Mouse (Mus musculus): ENCODE results near the gene Tbc1d22a.
"Not testable (repeated sequence)": the region's sequence is repeated elsewhere in the genome, so short reads cannot be mapped to it uniquely, and the experiment has no call there.

Tbc1d22a gene

DNA sequence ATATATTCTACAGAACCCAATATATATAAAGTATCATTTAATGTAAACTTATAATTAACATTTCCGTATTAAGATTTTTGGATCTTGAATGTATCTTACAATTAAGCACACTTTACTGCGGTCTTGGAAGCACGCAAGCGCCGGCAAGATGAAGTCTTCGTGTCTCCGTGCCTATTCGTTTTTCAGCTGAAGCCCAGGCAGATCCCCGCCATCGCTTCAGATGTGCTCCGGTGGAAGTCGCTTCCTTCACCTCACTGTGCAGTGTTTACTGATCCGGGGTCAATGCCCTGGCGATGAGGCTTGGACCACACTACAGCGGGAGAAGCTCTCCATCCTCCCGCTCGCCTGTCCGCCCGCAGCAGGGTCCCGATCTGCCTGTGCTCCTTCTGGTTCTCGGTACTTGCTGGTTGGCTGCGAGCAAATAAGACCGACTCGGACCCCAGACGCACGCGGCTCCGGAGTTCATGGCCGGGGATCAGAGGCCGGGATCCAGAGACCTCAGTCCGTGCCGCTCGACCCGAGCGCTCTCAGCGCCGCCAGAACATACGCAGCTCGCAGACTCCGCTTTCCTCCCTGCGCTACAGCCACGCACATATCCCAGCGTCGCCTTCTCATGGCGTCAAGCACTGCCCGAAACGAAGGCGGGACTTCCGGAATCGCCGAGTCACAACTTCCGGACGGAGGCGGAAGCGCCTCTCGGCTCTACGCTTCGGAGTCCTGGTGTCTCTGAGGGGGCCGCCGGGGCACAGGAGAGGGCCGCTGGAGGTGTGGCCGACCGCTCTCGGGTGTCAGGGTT, at the start of gene Tbc1d22a:
TSS of gene Tbc1d22a (plus strand) at position 707 of the 796 bp plus-strand sequence.
- DNase-seq (ENCODE audit: low spot score): peak; percentile 98

GRCm38 (mm10) chr15:86164718-86165345, 49.4 kb upstream of the Tbc1d22a start:
- no peak for DNase-seq (ENCODE audit: low spot score)

GRCm38 (mm10) chr15:86165811-86166590, 48.3 kb upstream of the Tbc1d22a start:
- no peak for DNase-seq (ENCODE audit: low spot score)

GRCm38 (mm10) chr15:86167032-86167655, 47.1 kb upstream of the Tbc1d22a start:
- no peak for DNase-seq (ENCODE audit: low spot score)

DNA sequence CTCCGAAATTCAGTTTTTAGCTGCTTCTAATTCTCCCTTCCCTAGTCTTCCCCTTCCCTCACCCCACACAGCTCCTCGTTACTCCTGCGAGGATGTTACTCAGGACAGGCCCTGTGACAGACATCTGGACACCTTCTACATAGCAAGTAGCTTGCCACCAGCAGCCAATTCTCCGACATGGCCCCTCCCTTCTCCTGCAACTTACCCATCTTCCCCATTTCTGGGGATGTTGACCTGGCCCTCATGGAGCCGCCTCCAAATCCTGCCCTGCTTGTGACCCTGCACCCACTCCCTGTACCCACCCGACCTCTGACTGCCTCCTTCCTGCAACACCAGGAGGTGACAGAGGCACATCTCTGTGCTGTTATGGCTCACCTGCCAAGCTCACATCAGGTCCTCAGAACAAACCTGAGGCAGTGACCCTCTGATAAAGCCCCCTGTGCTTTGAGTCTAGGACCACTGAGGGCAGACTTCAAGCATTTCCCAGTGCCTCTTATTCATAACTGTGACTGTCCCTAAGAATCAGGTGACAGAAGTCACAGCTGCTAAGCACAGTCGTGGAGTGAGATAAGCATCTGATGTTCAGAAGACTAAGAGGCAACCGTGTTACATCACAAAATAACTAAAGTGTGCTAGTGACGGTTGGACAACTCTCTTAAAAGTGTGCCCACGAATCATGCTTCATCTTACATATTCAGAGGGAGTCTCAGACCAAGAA, 46.3 kb upstream of the Tbc1d22a start:
- DNase-seq (ENCODE audit: low spot score): no peak

DNA sequence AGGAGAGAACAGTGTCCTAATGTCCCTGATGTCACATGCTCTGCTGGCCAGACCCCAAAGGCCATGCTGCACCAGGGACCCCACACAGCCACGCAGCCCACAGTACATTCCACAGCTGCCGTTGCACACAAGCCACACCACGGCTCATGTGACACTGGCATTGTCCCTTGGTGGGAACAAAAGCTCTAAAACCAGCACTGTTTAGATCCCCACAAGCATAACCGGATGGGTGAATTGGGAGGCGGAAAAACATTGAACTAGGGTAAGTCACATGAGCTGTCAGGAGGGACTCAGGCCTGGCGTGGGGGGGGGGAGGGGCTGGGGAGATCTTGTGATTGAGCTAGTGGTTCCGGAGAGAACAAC, 45.8 kb upstream of the Tbc1d22a start:
- DNase-seq (ENCODE audit: low spot score): no peak

GRCm38 (mm10) chr15:86168941-86169816, 45.1 kb upstream of the Tbc1d22a start:
- DNase-seq (ENCODE audit: low spot score): no peak

GRCm38 (mm10) chr15:86169817-86170110, 44.5 kb upstream of the Tbc1d22a start:
- no peak for DNase-seq (ENCODE audit: low spot score)

DNA sequence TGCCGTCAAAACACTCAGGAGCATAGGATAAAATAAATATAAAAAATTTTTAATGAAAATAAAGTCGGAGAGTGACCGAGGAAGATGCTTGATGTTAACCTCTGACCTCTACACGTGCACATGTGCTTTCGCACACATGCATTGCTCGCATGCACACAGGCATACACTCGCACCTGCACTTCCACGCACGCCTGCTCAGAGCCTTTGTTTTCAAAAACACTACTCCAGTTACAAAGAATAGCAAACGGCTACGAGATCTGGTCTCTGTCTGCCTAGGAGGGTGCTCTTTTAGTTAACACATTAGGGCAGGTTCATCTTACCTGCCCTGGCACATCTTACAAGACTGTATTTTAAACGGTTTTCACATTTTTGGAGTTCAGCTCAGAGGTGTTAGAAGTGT, 42.9 kb upstream of the Tbc1d22a start:
- no peak for DNase-seq (ENCODE audit: low spot score)

DNA sequence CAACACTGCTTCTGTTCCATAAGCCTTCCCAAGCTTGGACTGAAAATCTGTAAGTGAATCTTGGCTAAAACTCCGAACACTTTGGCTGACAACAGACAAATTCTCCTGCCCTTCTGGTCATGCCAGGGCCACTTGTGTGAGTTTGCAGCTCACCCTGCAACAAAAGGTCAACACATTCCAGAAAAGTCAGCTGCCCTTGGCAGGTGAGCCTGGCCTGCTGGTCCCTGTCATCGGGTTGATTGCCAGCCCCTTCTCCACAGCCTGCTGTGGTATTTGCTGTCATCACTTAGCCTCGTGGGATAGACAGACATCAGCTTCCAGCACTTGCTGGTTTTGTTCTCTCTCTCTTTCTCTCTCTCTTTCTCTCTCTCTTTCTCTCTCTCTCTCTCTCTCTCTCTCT, 42.1 kb upstream of the Tbc1d22a start:
- no peak for DNase-seq (ENCODE audit: low spot score)

GRCm38 (mm10) chr15:86172526-86172925, 41.7 kb upstream of the Tbc1d22a start:
- DNase-seq (ENCODE audit: low spot score): no peak

DNA sequence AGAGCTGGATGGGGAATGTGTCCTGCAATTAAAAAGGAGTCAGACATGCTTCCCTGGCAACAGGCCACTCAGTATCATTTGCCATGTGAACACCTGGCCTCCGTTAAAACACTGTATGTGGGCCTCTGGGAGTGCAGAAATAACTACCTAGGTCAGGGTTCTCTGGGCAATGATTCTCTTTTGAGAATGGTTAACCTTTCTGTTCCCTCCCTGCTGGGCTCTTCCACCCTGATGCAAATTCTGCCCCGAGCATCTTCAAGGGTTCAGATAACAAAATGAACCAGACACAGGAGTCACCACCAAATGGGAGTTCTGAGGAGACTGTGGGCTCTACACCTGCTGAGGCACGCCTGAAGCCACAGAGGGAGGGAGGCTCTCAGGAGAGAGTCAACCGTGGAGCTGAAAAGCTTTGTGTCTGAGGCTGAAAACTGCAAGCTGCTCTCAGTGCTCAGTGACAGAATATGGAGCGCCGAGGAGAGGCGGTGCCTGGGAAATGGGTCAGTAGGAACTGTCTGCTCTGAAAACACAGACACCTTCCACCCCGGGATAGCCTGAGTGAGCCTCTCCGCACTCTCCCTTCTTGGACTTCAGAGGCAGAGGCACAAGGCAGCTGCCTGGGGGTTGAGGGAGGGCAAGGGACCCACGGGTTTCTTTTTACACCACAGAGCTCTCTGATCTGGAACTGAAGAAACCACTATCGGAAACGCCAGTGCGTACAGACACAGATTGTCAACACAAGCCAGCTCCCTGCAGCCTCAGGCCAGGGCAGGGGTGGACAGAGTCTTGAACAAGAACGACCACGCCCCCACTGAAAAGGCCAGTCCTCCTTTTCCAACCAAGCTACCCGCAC, 40.9 kb upstream of the Tbc1d22a start:
- DNase-seq (ENCODE audit: low spot score): peak; percentile 50

DNA sequence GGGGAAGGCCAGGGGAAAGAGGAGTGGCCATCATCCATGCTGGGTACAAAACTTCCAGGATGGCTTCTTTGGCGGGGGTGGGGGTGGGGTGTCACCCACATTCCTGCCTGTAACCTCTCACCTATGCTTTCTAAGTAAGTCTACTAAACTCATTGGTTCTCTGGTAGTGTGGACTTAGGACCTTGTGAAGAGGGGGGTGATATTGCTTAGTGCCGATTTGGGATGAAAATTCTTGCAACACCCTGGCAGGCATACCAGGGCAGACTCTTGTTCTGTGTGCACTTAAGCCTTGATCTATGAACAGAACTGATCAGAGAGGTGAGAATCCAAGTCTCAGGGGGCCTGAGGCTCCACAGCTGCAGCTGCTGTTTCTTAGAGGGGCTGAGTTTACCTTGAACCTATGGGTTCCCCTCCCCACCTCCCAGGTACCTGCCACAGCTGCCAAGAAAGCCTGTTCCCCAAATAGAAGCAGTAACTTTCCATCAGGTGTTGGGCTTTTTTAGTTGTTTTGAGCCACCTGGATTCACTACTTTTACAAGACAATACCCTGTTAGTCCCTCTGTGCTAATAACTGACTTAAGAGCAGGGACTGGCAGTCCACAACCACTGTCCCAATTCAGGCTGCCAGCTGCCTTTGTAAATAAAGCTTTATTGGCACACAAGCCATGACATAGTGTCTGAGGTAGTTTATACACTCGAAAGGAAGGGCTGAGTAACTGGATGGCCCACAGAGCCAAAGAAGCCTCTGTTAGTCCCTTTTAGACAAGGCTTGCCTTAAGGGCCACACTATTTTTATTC, 38.8 kb upstream of the Tbc1d22a start:
- no peak for DNase-seq (ENCODE audit: low spot score)

GRCm38 (mm10) chr15:86176166-86176565, 38.1 kb upstream of the Tbc1d22a start:
- no peak for DNase-seq (ENCODE audit: low spot score)

DNA sequence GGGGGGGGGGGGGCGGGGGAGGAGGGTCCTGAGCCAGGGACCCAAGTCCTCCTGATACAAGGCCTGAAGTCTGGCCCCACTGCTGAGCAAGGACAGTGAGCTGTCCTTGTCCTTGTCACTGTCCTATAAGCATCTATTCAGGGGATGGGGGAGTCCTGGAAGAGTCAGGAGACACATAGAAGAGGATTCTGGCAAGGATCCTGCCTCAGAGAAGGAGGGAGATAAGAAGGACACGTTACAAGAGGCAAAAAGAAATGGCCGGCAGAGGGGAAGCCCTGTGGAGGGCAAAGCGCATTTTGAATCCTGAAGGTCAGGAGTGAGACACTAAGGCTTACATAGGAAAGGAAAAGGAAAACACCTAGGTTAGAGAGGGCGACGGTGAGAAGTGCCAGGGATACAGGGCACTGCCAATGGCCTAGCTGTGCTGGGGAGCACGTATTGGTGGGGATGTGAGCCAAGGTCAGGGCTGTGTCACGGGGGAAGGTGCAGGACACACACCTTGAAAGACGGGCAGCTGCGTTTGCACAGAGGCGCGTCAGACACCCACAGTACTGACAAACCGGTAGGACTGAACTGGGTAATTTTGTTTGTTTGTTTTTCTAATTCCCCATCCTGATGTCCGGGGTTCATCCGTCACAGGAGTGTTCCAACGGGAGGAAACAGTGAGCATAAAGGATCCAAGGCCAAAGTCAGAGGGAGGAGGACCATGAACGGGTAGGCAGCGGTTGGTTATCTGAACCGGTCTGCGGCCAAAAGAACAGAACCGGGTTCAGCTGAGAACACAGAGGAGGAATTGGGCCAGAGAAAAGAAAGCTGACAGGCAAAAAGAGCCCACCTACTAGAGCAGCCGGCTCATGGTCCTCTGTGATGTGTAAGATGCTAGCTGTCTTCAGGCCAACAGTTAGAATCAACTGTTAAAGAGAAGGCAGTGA, 37.2 kb upstream of the Tbc1d22a start:
- no peak for DNase-seq (ENCODE audit: low spot score)

DNA sequence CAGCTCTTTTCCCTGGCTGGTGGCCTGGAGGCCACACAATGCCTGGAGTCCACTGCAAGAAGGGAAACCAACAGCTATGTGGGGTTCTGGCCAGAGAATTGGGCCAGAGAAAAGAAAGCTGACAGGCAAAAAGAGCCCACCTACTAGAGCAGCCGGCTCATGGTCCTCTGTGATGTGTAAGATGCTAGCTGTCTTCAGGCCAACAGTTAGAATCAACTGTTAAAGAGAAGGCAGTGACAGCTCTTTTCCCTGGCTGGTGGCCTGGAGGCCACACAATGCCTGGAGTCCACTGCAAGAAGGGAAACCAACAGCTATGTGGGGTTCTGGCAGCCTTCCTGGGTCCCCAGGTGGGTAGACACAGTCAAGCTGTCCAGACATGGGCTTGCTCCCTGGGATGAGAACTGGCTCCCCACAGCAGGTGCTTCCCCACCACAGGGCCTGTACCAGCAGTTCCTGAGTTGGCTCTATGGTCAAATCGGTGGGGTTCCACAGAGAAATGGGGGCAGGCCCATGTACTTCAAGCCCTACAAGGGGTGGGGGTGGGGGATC, 36.5 kb upstream of the Tbc1d22a start:
- not testable (repeated sequence) for DNase-seq (ENCODE audit: low spot score)

DNA sequence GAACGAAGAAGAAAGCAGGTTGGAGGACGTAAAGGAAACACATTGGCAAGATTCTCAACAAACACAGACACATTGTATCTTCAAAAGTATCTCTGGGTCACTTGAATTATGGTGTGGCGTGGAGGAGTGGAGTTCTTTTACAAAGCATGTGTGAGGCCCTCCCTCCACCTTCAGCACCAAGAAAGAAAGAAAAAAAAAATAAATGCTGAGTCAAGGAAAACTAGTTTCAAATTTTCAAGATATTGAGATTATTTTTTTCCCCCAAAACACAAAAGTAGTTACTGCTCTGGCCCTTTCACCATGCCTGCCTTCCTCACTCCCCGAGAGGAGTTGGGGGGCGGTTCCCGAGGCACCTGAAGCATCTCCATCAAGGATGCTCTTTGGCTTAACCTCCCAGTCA, 35.7 kb upstream of the Tbc1d22a start:
- no peak for DNase-seq (ENCODE audit: low spot score)

GRCm38 (mm10) chr15:86180427-86180826, 33.8 kb upstream of the Tbc1d22a start:
- DNase-seq (ENCODE audit: low spot score): no peak
